Mouse (Mus musculus) lung, embryonic 16.5 days (tissue): ENCODE data around the gene Accsl. TPM values are rescaled to one million over a fixed set of nuclear protein-coding genes. Genes with fewer than 3 reads are reported as not detected.

Experiments used
- ATAC-seq: fragments of 200-750 bp; cut with Nextera tagmentation; 2 replicates; pipeline ENCODE4 v1.8.0; 2017; ENCODE audit warnings: low read depth, mild to moderate bottlenecking, moderate library complexity
- H3K27ac ChIP-seq: fragments of 300-500 bp; sonication (generic); 2 replicates; pipeline ENCODE4 v1.5.1; 2014; ENCODE audit warnings: mild to moderate bottlenecking, control low read depth, low read length
- H3K27me3 ChIP-seq: fragments of 300-500 bp; sonication (generic); 2 replicates; pipeline ENCODE4 v1.6.1; 2014; ENCODE audit warnings: low read depth, low read length, mixed read lengths; ENCODE audit not compliant: control insufficient read depth, insufficient read depth
- H3K36me3 ChIP-seq: fragments of 300-500 bp; sonication (generic); 2 replicates; pipeline ENCODE4 v1.6.1; 2014; ENCODE audit warnings: low read length; ENCODE audit not compliant: control insufficient read depth, insufficient read depth
- H3K4me1 ChIP-seq: fragments of 300-500 bp; sonication (generic); replicated peaks from 2 replicates; pipeline ENCODE4 v1.6.1; 2014; ENCODE audit warnings: low read length, mixed read lengths; ENCODE audit not compliant: control insufficient read depth, insufficient read depth
- H3K4me2 ChIP-seq: fragments of 300-500 bp; sonication (generic); 2 replicates; pipeline ENCODE4 v1.6.1; 2014; ENCODE audit warnings: low read depth, low read length, control low read depth
- H3K4me3 ChIP-seq: fragments of 300-500 bp; sonication (generic); 2 replicates; pipeline ENCODE4 v1.5.1; 2014; ENCODE audit warnings: mild to moderate bottlenecking, low read length, control low read depth
- H3K9ac ChIP-seq: fragments of 300-500 bp; sonication (generic); 2 replicates; pipeline ENCODE4 v1.6.1; 2014; ENCODE audit warnings: low read length, control low read depth
- H3K9me3 ChIP-seq: fragments of 300-500 bp; sonication (generic); 2 replicates; pipeline ENCODE4 v1.6.1; 2016; ENCODE audit warnings: low read length; ENCODE audit not compliant: control insufficient read depth
- WGBS: fragments of 180-500 bp; shearing (Covaris S2); extraction: QIAGEN DNeasy Blood & Tissue Kit; methylation state at CpG from one replicate; pipeline ENCODE4 v1.1.7; 2014; 5-methylcytosine and 5-hydroxymethylcytosine counted together
- polyA plus RNA-seq: library from polyadenylated mRNA; unstranded; fragments of >200 nt; fragmentation: Nextera tagmentation; extraction: Ambion mirVana; gene quantifications from 2 replicates; pipeline ENCODE4 v1.2.1, GENCODE M21; 2015

Accsl gene
- polyA plus RNA-seq, 1 experiment from 2014 or later = not detected

GRCm38 (mm10) chr2:93835596-93835995, 33.4 kb downstream of the Accsl start:
- no peak for ATAC-seq
- no peak overlapping the region for H3K9ac ChIP-seq
- H3K9me3 ChIP-seq = no peaks in the 10 kb centered on the region
- WGBS = 70% methylated on average over 11 of the region's 11 CpGs
- no peaks in the 10 kb centered on the region for H3K27me3 ChIP-seq
- H3K36me3 ChIP-seq = peaks cover 6% of the 10 kb centered on the region
- no peak overlapping the region for H3K4me3 ChIP-seq
- H3K4me2 ChIP-seq = no peak overlapping the region
- no peak overlapping the region for H3K27ac ChIP-seq
- H3K4me1 ChIP-seq = no peaks in the 10 kb centered on the region

DNA sequence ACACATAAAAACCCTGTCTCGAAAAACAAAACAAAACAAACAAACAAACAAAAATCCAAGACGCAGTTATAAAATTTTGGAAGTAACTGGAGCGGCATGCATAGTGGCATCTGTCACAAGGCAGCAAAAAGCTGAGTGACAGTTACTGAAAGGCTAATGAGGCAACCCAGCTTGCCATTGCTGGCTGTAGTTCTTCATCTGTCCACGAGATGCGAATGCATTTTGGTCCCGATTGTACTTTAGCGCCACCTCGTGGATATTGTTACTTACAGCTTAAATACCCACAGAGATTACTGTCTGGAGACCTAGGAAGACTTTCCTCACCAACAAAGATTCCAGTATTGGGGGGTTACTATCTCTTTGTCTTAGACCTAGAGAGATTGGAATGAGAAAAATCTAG, 45.4 kb downstream of the Accsl start:
- H3K4me2 ChIP-seq = no peak overlapping the region
- peaks cover 8% of the 10 kb centered on the region for H3K4me1 ChIP-seq
- H3K4me3 ChIP-seq = no peak overlapping the region
- 14% methylated on average over 8 of the region's 8 CpGs for WGBS
- no peak overlapping the region for H3K27ac ChIP-seq
- H3K36me3 ChIP-seq = no peaks in the 10 kb centered on the region
- no peaks in the 10 kb centered on the region for H3K27me3 ChIP-seq
- peak; percentile 42 for ATAC-seq
- H3K9me3 ChIP-seq = no peaks in the 10 kb centered on the region
- no peak overlapping the region for H3K9ac ChIP-seq

- under 1% methylated on average over 62 of the region's 66 CpGs for WGBS
These were observed 46.8 kb downstream of the Accsl start, which contains the start of gene Ext2 for GRCm38 (mm10) chr2:93822045-93822749. TSS of gene Ext2 (minus strand) at chr2:93822568.

GRCm38 (mm10) chr2:93817791-93818190, 51.2 kb downstream of the Accsl start:
- no peak overlapping the region for H3K4me2 ChIP-seq
- no peak for ATAC-seq
- no peaks in the 10 kb centered on the region for H3K9me3 ChIP-seq
- 90% methylated on average over 5 of the region's 5 CpGs for whole genome bisulfite sequencing
- H3K4me1 ChIP-seq = peaks cover 8% of the 10 kb centered on the region
- no peaks in the 10 kb centered on the region for H3K27me3 ChIP-seq
- no peak overlapping the region for H3K27ac ChIP-seq
- no peak overlapping the region for H3K4me3 ChIP-seq
- peaks cover 4% of the 10 kb centered on the region for H3K36me3 ChIP-seq
- no peak overlapping the region for H3K9ac ChIP-seq

More at GRCm38 (mm10) chr2:93822045-93822749, 46.8 kb downstream of the Accsl start, which contains the start of gene Ext2:
- H3K4me1 ChIP-seq = peaks cover 8% of the 10 kb centered on the region
- H3K27ac ChIP-seq = no peak within 1 kb of the TSS
- H3K4me2 ChIP-seq = peak within 1 kb of the TSS; percentile 82
- peak within 1 kb of the TSS; percentile 97 for H3K9ac ChIP-seq
- no peaks in the 10 kb centered on the region for H3K9me3 ChIP-seq
- H3K36me3 ChIP-seq = no peaks in the 10 kb centered on the region
- ATAC-seq = peak; percentile 91
- H3K27me3 ChIP-seq = no peaks in the 10 kb centered on the region
- peak within 1 kb of the TSS; percentile 92 for H3K4me3 ChIP-seq

GRCm38 (mm10) chr2:93813343-93813742, 55.6 kb downstream of the Accsl start:
- Histone ChIP-seq H3K9ac (no peak overlapping the region), H3K4me3 (no peak overlapping the region), H3K27me3 (no peaks in the 10 kb centered on the region), H3K27ac (no peak overlapping the region), H3K9me3 (no peaks in the 10 kb centered on the region), H3K36me3 (peaks cover 12% of the 10 kb centered on the region), H3K4me1 (no peaks in the 10 kb centered on the region), H3K4me2 (no peak overlapping the region)
- no peak for ATAC-seq
- WGBS = 88% methylated on average over 22 of the region's 22 CpGs

- Histone ChIP-seq H3K4me2 (no peak overlapping the region), H3K4me1 (no peaks in the 10 kb centered on the region), H3K36me3 (peaks cover 14% of the 10 kb centered on the region), H3K4me3 (no peak overlapping the region), H3K27ac (no peak overlapping the region), H3K9ac (no peak overlapping the region), H3K9me3 (no peaks in the 10 kb centered on the region), H3K27me3 (no peaks in the 10 kb centered on the region)
- WGBS = 33% methylated on average over 4 of the region's 4 CpGs
- no peak; the same call in 1 of the 2 replicates for ATAC-seq
These were observed 57.1 kb downstream of the Accsl start for GRCm38 (mm10) chr2:93811812-93812211.

GRCm38 (mm10) chr2:93809931-93810330, 59.0 kb downstream of the Accsl start:
- ATAC-seq = peak; percentile 63; the same call in 1 of the 2 replicates

GRCm38 (mm10) chr2:93808071-93808470, 60.9 kb downstream of the Accsl start:
- no peak overlapping the region for H3K27ac ChIP-seq
- no peaks in the 10 kb centered on the region for H3K27me3 ChIP-seq
- no peak for ATAC-seq
- no peaks in the 10 kb centered on the region for H3K4me1 ChIP-seq
- peaks cover 14% of the 10 kb centered on the region for H3K36me3 ChIP-seq
- no peaks in the 10 kb centered on the region for H3K9me3 ChIP-seq
- no peak overlapping the region for H3K9ac ChIP-seq
- 76% methylated on average over 5 of the region's 5 CpGs for WGBS
- H3K4me3 ChIP-seq = no peak overlapping the region
- H3K4me2 ChIP-seq = no peak overlapping the region

More at GRCm38 (mm10) chr2:93809931-93810330, 59.0 kb downstream of the Accsl start:
- 8% methylated on average over 2 of the region's 2 CpGs for WGBS
- Histone ChIP-seq H3K36me3 (peaks cover 14% of the 10 kb centered on the region), H3K27me3 (no peaks in the 10 kb centered on the region), H3K4me1 (no peaks in the 10 kb centered on the region), H3K4me3 (no peak overlapping the region), H3K4me2 (no peak overlapping the region), H3K9ac (no peak overlapping the region), H3K9me3 (no peaks in the 10 kb centered on the region), H3K27ac (no peak overlapping the region)

GRCm38 (mm10) chr2:93807440-93807839, 61.5 kb downstream of the Accsl start:
- no peak for ATAC-seq
- Histone ChIP-seq H3K4me1 (no peaks in the 10 kb centered on the region), H3K27me3 (no peaks in the 10 kb centered on the region), H3K4me3 (no peak overlapping the region), H3K36me3 (peaks cover 11% of the 10 kb centered on the region; the same call in 1 of the 2 replicates), H3K4me2 (no peak overlapping the region), H3K27ac (no peak overlapping the region), H3K9ac (no peak overlapping the region), H3K9me3 (no peaks in the 10 kb centered on the region)
- 75% methylated on average over 8 of the region's 8 CpGs for WGBS
